Mouse (Mus musculus): ENCODE results near the gene Gabrr3.

Gabrr3 gene

GRCm38 (mm10) chr16:59471637-59472278 lies 64.6 kb downstream of the Gabrr3 start, which contains the start of gene Riox2:
TSS of gene Riox2 (plus strand) at chr16:59471775.
- 1% methylated on average over 56 of the region's 56 CpGs for whole genome bisulfite sequencing

- 47% methylated on average over 6 of the region's 6 CpGs for WGBS
Measured at GRCm38 (mm10) chr16:59472546-59472945, 65.4 kb downstream of the Gabrr3 start.

- WGBS: 11% methylated on average over 1 of the region's 1 CpGs
Measured at GRCm38 (mm10) chr16:59474788-59475187, 67.7 kb downstream of the Gabrr3 start.

- WGBS: 81% methylated on average over 3 of the region's 3 CpGs
Measured at GRCm38 (mm10) chr16:59477955-59478354, 70.8 kb downstream of the Gabrr3 start.

- WGBS: 90% methylated on average over 7 of the region's 7 CpGs
Measured at GRCm38 (mm10) chr16:59487239-59487638, 80.1 kb downstream of the Gabrr3 start.

GRCm38 (mm10) chr16:59487975-59488548 lies 80.9 kb downstream of the Gabrr3 start:
- WGBS: 94% methylated on average over 9 of the region's 9 CpGs

GRCm38 (mm10) chr16:59493199-59493598 lies 86.1 kb downstream of the Gabrr3 start:
- 72% methylated on average over 14 of the region's 14 CpGs for WGBS

- WGBS: 100% methylated on average over 1 of the region's 1 CpGs
Measured at GRCm38 (mm10) chr16:59497947-59498346, 90.8 kb downstream of the Gabrr3 start.

- WGBS: 88% methylated on average over 3 of the region's 3 CpGs
Measured at GRCm38 (mm10) chr16:59499180-59499579, 92.0 kb downstream of the Gabrr3 start.

GRCm38 (mm10) chr16:59509830-59510229 lies 102.7 kb downstream of the Gabrr3 start:
- WGBS: 84% methylated on average over 5 of the region's 5 CpGs

All from cerebral cortex, adult 2 months (tissue).